Mouse (Mus musculus): ENCODE data around the gene Pogz.
"Not testable (repeated sequence)": the region's sequence is repeated elsewhere in the genome, so short reads cannot be mapped to it uniquely, and the experiment has no call there.

Pogz gene

DNA sequence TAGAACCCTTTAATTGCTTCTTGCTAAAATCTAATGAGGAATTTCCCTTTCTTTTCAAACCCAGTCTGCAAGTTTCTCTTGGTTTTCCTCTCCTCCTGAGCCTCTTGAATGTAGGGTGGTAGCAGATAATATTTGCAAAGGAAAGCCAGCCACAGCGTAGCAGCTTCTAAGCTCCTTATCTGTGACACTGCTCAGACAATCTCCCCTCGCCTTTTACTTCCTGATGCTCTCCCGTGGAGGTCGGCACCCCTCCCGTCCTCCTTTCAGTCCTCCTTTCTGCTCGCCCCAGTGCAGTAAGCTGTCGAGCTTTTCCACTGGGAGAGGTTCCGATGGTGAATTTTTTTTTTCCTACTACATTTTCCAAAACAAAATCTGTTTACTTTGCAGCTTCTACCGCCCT lies 5.3 kb upstream of the Pogz start:
- DNase-seq (ENCODE audit: extremely low read depth, insufficient read length, low spot score) = no peak

DNA sequence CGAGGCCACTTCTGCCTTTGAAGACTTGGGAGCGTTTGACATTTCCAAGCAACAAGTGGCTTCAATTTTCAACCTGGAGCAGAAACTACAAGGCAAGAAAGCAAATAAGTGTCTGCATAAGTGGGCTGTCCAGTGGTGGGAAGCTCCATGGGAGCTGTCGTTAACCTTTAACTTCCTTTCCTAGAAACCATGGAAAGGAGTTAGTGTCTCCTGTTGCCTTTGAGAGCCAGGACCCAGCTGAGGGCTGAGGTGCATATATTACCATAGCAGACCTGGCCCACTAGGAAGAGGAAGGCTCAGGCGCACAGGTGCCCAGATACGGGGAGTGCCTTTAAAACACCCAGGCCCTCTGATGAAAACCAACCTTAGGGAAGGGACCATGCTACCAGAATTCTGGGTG lies 4.7 kb upstream of the Pogz start:
- DNase-seq (ENCODE audit: extremely low read depth, insufficient read length, low spot score) = no peak

GRCm38 (mm10) chr3:94833358-94833757 lies 4.0 kb upstream of the Pogz start:
- no peak for DNase-seq (ENCODE audit: extremely low read depth, insufficient read length, low spot score)

DNA sequence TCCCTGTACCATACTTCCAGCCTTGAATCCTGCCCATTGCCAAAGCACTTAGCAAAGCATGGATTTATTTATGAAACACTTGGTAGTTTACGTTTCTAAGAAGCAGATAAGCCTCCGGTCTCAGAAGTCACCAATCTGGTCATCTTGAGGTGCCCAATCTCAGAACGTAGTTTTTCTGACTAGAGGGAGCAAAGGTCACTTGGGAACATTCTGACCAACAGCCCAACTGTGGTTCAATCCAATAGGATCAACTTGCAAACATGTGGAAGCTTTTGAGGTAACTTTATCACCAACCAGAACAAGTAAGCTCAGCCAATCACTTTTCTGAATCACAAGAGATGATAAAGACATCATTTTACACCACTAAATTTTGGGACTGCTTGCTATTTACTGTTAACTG lies 2.0 kb upstream of the Pogz start:
- no peak for DNase-seq (ENCODE audit: extremely low read depth, insufficient read length, low spot score)

GRCm38 (mm10) chr3:94837959-94838496 lies 661 bp downstream of the Pogz start:
- peak; percentile 86 for DNase-seq (ENCODE audit: extremely low read depth, insufficient read length, low spot score)

DNA sequence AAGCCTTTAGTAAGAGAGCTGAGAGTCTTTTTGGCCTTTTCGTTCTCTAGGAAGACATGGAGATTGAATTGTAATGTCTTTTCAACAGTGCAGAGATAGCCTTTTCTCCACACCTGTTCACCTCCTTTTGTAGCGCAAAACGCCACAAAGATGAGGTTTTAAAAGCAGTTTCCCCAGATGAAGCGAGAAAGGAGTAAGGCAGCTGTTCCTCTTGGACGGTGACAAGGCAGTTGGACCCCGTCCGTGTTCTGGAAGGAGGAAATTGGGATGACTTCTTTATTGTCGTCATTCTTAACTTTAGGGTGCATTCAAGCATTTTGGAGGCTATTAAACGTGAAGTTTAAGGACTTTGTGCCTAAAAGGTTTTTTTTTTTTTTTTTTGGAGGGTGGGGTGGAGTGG lies 1.3 kb downstream of the Pogz start:
- DNase-seq (ENCODE audit: extremely low read depth, insufficient read length, low spot score) = no peak

DNA sequence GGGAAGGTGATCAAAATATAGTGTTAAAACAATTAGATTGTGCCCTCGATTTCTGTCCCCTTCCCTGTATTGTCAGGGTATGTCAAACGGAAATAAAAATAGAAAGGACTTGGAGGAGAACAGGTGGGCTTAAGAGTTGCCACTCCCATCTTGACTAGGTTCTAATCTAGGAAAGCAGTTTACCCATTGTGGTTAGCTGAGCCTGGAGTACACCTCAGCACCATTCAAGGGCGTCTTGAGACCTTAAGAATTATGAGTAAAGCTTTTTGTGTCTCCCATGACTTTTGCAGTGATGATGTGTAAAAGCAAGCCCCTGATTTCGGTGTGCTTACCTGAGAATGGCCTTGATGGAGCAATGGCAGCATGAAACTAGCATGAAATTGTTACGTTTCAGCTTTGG lies 1.7 kb downstream of the Pogz start:
- no peak for DNase-seq (ENCODE audit: extremely low read depth, insufficient read length, low spot score)

DNA sequence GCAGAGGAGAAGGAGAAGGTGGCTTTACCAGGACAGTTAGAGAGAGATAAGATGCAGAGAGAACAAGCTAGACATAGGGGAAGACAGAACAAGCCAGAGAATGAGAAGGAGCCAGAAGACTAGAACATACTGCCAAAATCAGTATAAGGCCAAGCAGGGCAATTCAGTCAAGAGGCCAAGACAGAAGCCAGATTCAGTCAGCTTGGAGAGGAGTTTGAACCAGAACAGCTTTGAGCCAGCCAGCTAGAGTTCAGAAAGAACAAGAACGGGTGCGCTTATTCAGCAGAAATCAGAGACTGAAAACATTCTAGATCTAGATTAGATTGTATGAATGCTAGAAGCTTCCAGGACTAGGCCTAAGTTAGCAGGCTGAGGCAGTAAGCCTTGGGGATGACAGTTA lies 10.0 kb downstream of the Pogz start:
- no peak for DNase-seq (ENCODE audit: extremely low read depth, insufficient read length, low spot score)

GRCm38 (mm10) chr3:94849338-94849737 lies 12.0 kb downstream of the Pogz start:
- no peak for DNase-seq (ENCODE audit: extremely low read depth, insufficient read length, low spot score)

DNA sequence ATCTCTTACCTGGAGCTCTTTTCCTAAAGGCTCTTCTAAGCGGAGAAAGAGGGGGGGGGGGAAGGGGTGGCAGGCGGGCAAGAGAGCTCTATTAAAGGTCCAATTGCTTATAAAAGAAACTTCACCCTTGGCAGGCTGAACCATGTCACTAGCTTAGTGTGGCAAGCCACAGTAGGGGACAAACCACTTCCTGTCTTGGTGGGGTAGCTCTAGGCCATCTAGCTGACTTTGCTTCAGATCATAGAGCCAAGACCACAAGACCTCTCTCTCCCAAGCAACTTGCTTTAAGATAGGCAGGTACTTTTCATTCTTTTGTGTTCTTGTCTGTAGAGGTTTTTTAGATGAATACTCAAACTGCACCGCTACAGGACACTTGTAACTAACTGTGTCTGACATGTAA lies 14.4 kb downstream of the Pogz start:
- peak; percentile 21 for DNase-seq (ENCODE audit: extremely low read depth, insufficient read length, low spot score)

DNA sequence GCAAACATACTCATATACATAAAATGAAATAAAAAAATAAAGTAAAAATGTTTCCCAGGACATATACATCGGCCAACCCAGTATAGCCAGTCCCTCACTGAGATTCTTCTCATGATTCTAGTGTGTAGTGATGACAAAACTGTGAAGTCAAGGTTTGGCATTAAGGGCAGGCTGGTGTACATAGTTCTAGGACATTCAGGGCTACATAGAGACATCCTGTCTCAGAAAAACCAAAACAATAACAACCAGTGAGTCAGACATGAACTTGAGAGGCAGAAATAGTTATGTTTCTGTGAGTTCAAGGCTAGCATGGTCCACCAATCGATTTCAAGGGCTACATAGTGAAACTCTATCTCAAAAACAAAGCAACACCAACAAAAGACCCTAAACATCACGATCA lies 14.8 kb downstream of the Pogz start:
- DNase-seq (ENCODE audit: extremely low read depth, insufficient read length, low spot score) = no peak

DNA sequence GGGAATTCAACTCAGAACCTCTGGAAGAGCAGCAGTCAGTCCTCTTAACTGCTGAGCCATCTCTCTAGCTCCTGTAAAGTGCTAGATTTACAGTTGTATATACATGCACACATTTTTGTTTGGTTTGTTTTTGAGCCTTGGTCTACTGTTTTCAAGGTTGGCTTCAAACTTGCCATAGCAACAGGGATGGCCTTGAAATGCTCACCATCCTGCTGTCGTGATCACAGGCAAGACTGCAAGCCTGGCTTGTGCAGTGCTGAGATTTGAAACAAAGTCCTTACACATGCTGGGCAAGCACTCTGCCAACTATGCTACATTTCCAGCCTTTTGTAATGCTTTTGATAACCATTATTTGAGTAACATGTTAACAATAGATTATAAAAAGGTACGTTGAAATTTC lies 22.1 kb downstream of the Pogz start:
- DNase-seq (ENCODE audit: extremely low read depth, insufficient read length, low spot score) = no peak

GRCm38 (mm10) chr3:94869011-94869410 lies 31.6 kb downstream of the Pogz start:
- no peak for DNase-seq (ENCODE audit: extremely low read depth, insufficient read length, low spot score)

GRCm38 (mm10) chr3:94878618-94879017 lies 41.3 kb downstream of the Pogz start:
- no peak for DNase-seq (ENCODE audit: extremely low read depth, insufficient read length, low spot score)

GRCm38 (mm10) chr3:94881840-94882239 lies 44.5 kb downstream of the Pogz start:
- no peak for DNase-seq (ENCODE audit: extremely low read depth, insufficient read length, low spot score)

GRCm38 (mm10) chr3:94882579-94882978 lies 45.2 kb downstream of the Pogz start:
- DNase-seq (ENCODE audit: extremely low read depth, insufficient read length, low spot score) = no peak

DNA sequence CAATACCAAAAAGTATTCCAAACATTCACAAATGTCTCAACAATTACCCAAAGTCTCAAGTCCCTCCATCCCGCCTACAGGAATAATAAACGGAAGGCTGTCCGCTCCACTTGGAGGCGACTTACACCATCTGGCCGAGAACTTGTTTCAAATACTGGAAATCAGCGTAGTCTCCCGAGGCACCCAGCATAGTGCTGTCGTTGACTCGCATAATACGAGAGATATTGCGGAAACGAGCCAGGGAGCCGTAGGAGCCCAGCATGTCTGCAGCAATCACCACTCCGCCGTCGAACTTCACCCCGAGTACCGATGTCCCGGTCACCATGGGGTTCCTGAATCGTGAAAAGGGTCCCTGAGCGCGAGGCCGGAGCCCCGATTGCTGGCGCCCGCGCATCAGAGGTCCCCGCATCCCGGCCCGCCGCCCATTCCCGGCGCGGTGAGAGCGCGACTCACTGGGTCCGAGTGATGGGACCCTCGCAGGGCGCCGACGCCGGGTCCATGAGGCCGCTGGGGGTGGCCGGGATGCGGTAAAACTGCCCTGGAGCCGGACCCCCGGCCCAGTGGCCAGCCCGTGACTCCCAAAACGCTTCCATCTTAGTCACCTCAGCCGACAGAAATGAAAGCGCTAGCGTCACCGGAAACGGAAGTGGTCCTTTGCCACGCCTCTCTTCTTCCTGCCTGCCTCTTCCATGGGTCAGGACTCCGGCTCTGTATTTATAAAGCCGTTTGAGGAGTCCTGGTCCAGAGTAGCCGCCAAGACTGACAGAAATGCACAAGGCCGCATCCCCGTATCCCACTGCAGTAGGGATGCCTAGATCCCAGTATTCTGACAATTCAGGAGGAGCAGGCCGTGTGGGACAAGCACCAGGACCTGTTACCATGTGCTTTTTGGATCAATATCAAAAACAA lies 49.2 kb downstream of the Pogz start, which contains the start of gene Psmb4:
Gene Psmb4 (minus strand): TSS at position 646 of the 909 bp plus-strand sequence.
- DNase-seq (ENCODE audit: extremely low read depth, insufficient read length, low spot score) = peak; percentile 80

DNA sequence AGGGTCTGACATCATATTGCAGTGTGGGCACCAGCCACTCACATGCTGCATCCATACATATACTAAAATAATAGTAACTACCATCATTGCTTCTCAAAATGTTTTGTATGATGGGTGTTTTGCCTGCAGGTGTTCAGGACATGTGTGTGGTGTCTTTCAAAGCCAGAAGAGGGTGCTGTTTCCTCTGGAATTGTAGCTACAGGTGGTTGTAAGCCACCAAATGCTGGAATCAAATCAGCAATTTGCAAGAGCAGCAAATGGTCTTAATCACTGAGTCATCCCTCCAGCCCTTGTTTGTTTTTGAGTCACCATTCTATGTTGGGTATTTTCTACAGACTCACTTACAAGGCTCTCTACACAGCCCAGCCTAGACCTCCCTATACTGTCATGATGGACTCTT lies 51.2 kb downstream of the Pogz start:
- peak; percentile 63 for DNase-seq (ENCODE audit: extremely low read depth, insufficient read length, low spot score)

- no peak for DNase-seq (ENCODE audit: extremely low read depth, insufficient read length, low spot score)
These were observed 56.7 kb downstream of the Pogz start for GRCm38 (mm10) chr3:94894076-94894475.

GRCm38 (mm10) chr3:94902747-94903146 lies 65.4 kb downstream of the Pogz start:
- DNase-seq (ENCODE audit: extremely low read depth, insufficient read length, low spot score) = no peak

- not testable (repeated sequence) for DNase-seq (ENCODE audit: extremely low read depth, insufficient read length, low spot score)
These were observed 67.4 kb downstream of the Pogz start for GRCm38 (mm10) chr3:94904759-94905158.

- DNase-seq (ENCODE audit: extremely low read depth, insufficient read length, low spot score) = no peak
These were observed 69.1 kb downstream of the Pogz start for GRCm38 (mm10) chr3:94906482-94906881.

All from 3134 (cell line).